Mouse (Mus musculus) R1 (cell line): ENCODE results near the gene Neurod6.

ENCODE experiments used
- DNase-seq: peaks from one replicate; pipeline ENCODE4 v3.0.0-alpha.2; 2018; ENCODE audit warnings: low read depth, low spot score

Gene Neurod6

GRCm38 (mm10) chr6:55646824-55647560, 34.1 kb downstream of the Neurod6 start:
- DNase-seq, result no peak

- DNase-seq, result no peak
Measured at GRCm38 (mm10) chr6:55646111-55646823, 34.8 kb downstream of the Neurod6 start.

- no peak for DNase-seq
Measured at GRCm38 (mm10) chr6:55634662-55635061, 46.4 kb downstream of the Neurod6 start.
